Mouse (Mus musculus) lung, adult 2 months (tissue): ENCODE results near the gene Rpap2.

Experiments
- CTCF ChIP-seq: fragments of 200-500 bp; IDR thresholded peaks from 2 replicates; pipeline ENCODE4 v1.5.1; 2011; ENCODE audit warnings: mild to moderate bottlenecking, low read length, control low read depth; ENCODE audit not compliant: insufficient read depth
- POLR2A ChIP-seq: fragments of 200-500 bp; IDR thresholded peaks from 2 replicates; pipeline ENCODE4 v1.6.1; 2011; ENCODE audit warnings: low read depth, mild to moderate bottlenecking, control low read depth, low read length, borderline replicate concordance; ENCODE audit errors: extremely low read depth

- no peak for TF ChIP-seq CTCF
- no peak for TF ChIP-seq POLR2A
These were observed 103.7 kb downstream of the Rpap2 start for GRCm38 (mm10) chr5:107700873-107701272.
